Mouse (Mus musculus): Measurements from ENCODE around the gene Gfi1b. TPM values are rescaled to one million over a fixed set of nuclear protein-coding genes. Genes with fewer than 3 reads are reported as not detected.

Gene Gfi1b
- total and polyA plus RNA-seq, 2 experiments: not detected

- no peak for TF ChIP-seq POLR2A (IDR thresholded peaks at IDR 0.05; ENCODE audit: extremely low read depth, insufficient read depth, low read length)
- TF ChIP-seq CTCF (IDR thresholded peaks at IDR 0.05; ENCODE audit: low read depth, low read length): no peak
- Histone ChIP-seq H3K4me1 (ENCODE audit: control insufficient read depth, insufficient read depth, low read length) (peaks cover 11% of the 10 kb centered on the region), H3K36me3 (ENCODE audit: control insufficient read depth, insufficient read depth, low read length) (no peaks in the 10 kb centered on the region), H3K4me3 (ENCODE audit: insufficient read depth, low read depth, low read length) (no peak overlapping the region), H3K9ac (ENCODE audit: low read depth, low read length) (no peak overlapping the region), H3K27me3 (ENCODE audit: control insufficient read depth, insufficient read depth, low read length) (no peaks in the 10 kb centered on the region; the same call in 1 of the 2 replicates), H3K79me2 (ENCODE audit: control insufficient read depth, insufficient read depth, low read length) (no peaks in the 10 kb centered on the region), H3K27ac (replicated peaks; ENCODE audit: insufficient read depth, low read depth, low read length) (no peak overlapping the region)
- 44% methylated on average over 2 of the region's 2 CpGs for WGBS
- DNase-seq (ENCODE audit: extremely low read depth, low read depth, low spot score): no peak
Observed at GRCm38 (mm10) chr2:28621111-28621510, 671 bp downstream of the Gfi1b start.

DNA sequence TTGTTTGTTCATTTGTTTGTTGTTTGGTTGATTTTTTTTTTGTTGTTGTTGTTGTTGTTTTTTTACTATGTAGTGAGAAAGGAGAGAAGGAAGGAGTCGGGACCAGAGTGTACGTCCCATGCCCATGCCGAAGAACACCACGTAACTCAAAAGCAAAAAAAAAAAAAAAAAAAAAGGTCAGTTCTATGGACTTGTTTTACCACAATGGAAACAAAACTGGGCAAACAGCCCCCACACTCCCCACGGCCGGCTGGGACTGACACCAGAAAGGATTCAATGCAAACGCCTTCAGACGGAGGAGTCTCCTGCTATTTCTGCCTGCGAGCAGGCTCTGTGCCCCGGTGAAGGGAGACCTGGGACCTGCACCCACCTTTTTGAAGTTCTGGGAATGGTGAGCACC lies 1.3 kb downstream of the Gfi1b start:
- peaks cover 11% of the 10 kb centered on the region for H3K4me1 ChIP-seq (ENCODE audit: control insufficient read depth, insufficient read depth, low read length)
- no peaks in the 10 kb centered on the region; the same call in 1 of the 2 replicates for H3K27me3 ChIP-seq (ENCODE audit: control insufficient read depth, insufficient read depth, low read length)
- no peak for TF ChIP-seq POLR2A (IDR thresholded peaks at IDR 0.05; ENCODE audit: extremely low read depth, insufficient read depth, low read length)
- TF ChIP-seq CTCF (IDR thresholded peaks at IDR 0.05; ENCODE audit: low read depth, low read length): no peak
- H3K4me3 ChIP-seq (ENCODE audit: insufficient read depth, low read depth, low read length): no peak overlapping the region
- no peaks in the 10 kb centered on the region for H3K36me3 ChIP-seq (ENCODE audit: control insufficient read depth, insufficient read depth, low read length)
- H3K79me2 ChIP-seq (ENCODE audit: control insufficient read depth, insufficient read depth, low read length): no peaks in the 10 kb centered on the region
- H3K27ac ChIP-seq (replicated peaks; ENCODE audit: insufficient read depth, low read depth, low read length): no peak overlapping the region
- no peak overlapping the region for H3K9ac ChIP-seq (ENCODE audit: low read depth, low read length)
- no peak for DNase-seq (ENCODE audit: extremely low read depth, low read depth, low spot score)
- WGBS: 72% methylated on average over 10 of the region's 10 CpGs

- H3K4me1 ChIP-seq (ENCODE audit: control insufficient read depth, insufficient read depth, low read length): peaks cover 11% of the 10 kb centered on the region
- WGBS: 92% methylated on average over 6 of the region's 6 CpGs
- no peak overlapping the region for H3K4me3 ChIP-seq (ENCODE audit: insufficient read depth, low read depth, low read length)
- H3K27me3 ChIP-seq (ENCODE audit: control insufficient read depth, insufficient read depth, low read length): no peaks in the 10 kb centered on the region; the same call in 1 of the 2 replicates
- TF ChIP-seq POLR2A (IDR thresholded peaks at IDR 0.05; ENCODE audit: extremely low read depth, insufficient read depth, low read length) (no peak), CTCF (IDR thresholded peaks at IDR 0.05; ENCODE audit: low read depth, low read length) (no peak)
- no peaks in the 10 kb centered on the region for H3K36me3 ChIP-seq (ENCODE audit: control insufficient read depth, insufficient read depth, low read length)
- no peaks in the 10 kb centered on the region for H3K79me2 ChIP-seq (ENCODE audit: control insufficient read depth, insufficient read depth, low read length)
- no peak overlapping the region for H3K27ac ChIP-seq (replicated peaks; ENCODE audit: insufficient read depth, low read depth, low read length)
- no peak overlapping the region for H3K9ac ChIP-seq (ENCODE audit: low read depth, low read length)
- no peak for DNase-seq (ENCODE audit: extremely low read depth, low read depth, low spot score)
Observed at GRCm38 (mm10) chr2:28619369-28619768, 2.4 kb downstream of the Gfi1b start.

DNA sequence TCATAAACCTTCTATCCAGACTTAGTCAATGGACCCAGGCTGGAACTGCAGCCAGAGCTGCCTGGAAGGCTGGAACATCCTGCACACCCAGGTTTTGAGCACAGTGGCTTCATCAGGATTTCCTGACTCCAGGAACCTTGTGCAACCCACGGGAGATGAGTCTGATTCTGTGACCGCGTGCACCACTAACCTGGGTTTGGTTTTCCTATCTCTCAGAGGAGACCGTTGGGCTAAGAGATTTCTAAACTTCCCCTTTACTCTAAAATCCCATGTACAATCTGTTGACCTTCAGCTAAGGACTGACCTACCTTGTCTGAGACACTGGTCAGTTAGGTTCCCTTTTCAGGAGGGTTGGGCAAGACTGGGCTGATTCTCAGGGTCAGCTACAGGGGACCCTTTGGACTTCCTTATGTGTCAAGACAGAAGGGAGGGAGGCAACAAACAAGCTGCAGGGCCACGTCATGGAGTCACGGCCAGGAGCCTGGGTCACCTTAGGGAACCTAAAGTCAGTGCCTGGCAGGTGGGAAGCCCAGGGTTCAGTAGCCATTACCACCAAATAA lies 2.9 kb downstream of the Gfi1b start:
- no peak overlapping the region for H3K9ac ChIP-seq (ENCODE audit: low read depth, low read length)
- H3K4me3 ChIP-seq (ENCODE audit: insufficient read depth, low read depth, low read length): no peak overlapping the region
- no peak overlapping the region for H3K27ac ChIP-seq (replicated peaks; ENCODE audit: insufficient read depth, low read depth, low read length)
- H3K79me2 ChIP-seq (ENCODE audit: control insufficient read depth, insufficient read depth, low read length): no peaks in the 10 kb centered on the region
- 40% methylated on average over 6 of the region's 6 CpGs for WGBS
- no peaks in the 10 kb centered on the region for H3K36me3 ChIP-seq (ENCODE audit: control insufficient read depth, insufficient read depth, low read length)
- TF ChIP-seq CTCF (IDR thresholded peaks at IDR 0.05; ENCODE audit: low read depth, low read length) (no peak), POLR2A (IDR thresholded peaks at IDR 0.05; ENCODE audit: extremely low read depth, insufficient read depth, low read length) (no peak)
- H3K4me1 ChIP-seq (ENCODE audit: control insufficient read depth, insufficient read depth, low read length): peaks cover 11% of the 10 kb centered on the region
- H3K27me3 ChIP-seq (ENCODE audit: control insufficient read depth, insufficient read depth, low read length): no peaks in the 10 kb centered on the region; the same call in 1 of the 2 replicates
- DNase-seq (ENCODE audit: extremely low read depth, low read depth, low spot score): no peak

GRCm38 (mm10) chr2:28617498-28618486 lies 4.0 kb downstream of the Gfi1b start:
- no peak overlapping the region for H3K9ac ChIP-seq (ENCODE audit: low read depth, low read length)
- DNase-seq (ENCODE audit: extremely low read depth, low read depth, low spot score): no peak
- peaks cover 11% of the 10 kb centered on the region for H3K4me1 ChIP-seq (ENCODE audit: control insufficient read depth, insufficient read depth, low read length)
- 79% methylated on average over 8 of the region's 8 CpGs for WGBS
- H3K27me3 ChIP-seq (ENCODE audit: control insufficient read depth, insufficient read depth, low read length): no peaks in the 10 kb centered on the region; the same call in 1 of the 2 replicates
- H3K4me3 ChIP-seq (ENCODE audit: insufficient read depth, low read depth, low read length): no peak overlapping the region
- no peaks in the 10 kb centered on the region for H3K79me2 ChIP-seq (ENCODE audit: control insufficient read depth, insufficient read depth, low read length)
- no peaks in the 10 kb centered on the region for H3K36me3 ChIP-seq (ENCODE audit: control insufficient read depth, insufficient read depth, low read length)
- no peak for TF ChIP-seq CTCF (IDR thresholded peaks at IDR 0.05; ENCODE audit: low read depth, low read length)
- TF ChIP-seq POLR2A (IDR thresholded peaks at IDR 0.05; ENCODE audit: extremely low read depth, insufficient read depth, low read length): no peak
- no peak overlapping the region for H3K27ac ChIP-seq (replicated peaks; ENCODE audit: insufficient read depth, low read depth, low read length)

Data from liver, adult 2 months (tissue).